In genomic region chr2:167942199-167942925, GRCm38 (mm10) we compare ENCODE assay signal across 8 mouse cellular contexts. TPM values are rescaled to one million over a fixed set of nuclear protein-coding genes. Genes with fewer than 3 reads are reported as not detected.
DNase-seq lines count a peak whose midpoint lies in the region; ATAC-seq and TF ChIP-seq lines count a peak whose summit lies in the region.

No protein-coding gene starts in this region.

- no peak overlapping the region for H3K4me3 ChIP-seq in C2C12 (ENCODE audit: insufficient read depth, poor library complexity, severe bottlenecking)
- no peak overlapping the region for H3K4me3 ChIP-seq in embryonic facial prominence, embryonic 12.5 days
- H3K4me3 ChIP-seq in heart, embryonic 11.5 days (ENCODE audit: low read depth, low read length): no peak overlapping the region
- H3K4me3 ChIP-seq in liver, embryonic 15.5 days (replicated peaks): no peak overlapping the region

- H3K4me1 ChIP-seq in embryonic facial prominence, embryonic 12.5 days: peaks cover 49% of the 10 kb centered on the region
- H3K4me1 ChIP-seq in heart, embryonic 11.5 days (ENCODE audit: control insufficient read depth, insufficient read depth, low read length): peaks cover 66% of the 10 kb centered on the region
- H3K4me1 ChIP-seq in liver, embryonic 15.5 days (replicated peaks): peaks cover 82% of the 10 kb centered on the region

- H3K27ac ChIP-seq in embryonic facial prominence, embryonic 12.5 days: peak overlapping the region; percentile 55
- H3K27ac ChIP-seq in heart, embryonic 11.5 days (ENCODE audit: low read depth, low read length): peak overlapping the region; percentile 72
- H3K27ac ChIP-seq in liver, embryonic 15.5 days (replicated peaks): 0 out of 2 replicates have a peak overlapping the region, but pooled peaks have one; percentile 19

- peak; percentile 85 for DNase-seq in T-cell, adult 2 months (ENCODE audit: low spot score)
- peak; percentile 73 for DNase-seq in kidney, adult 9 months
- DNase-seq in ovary, adult 18-20 months (ENCODE audit: low spot score): peak; percentile 67
- DNase-seq in spleen, adult 12 weeks (ENCODE audit: low spot score): no peak

- H3K79me3 ChIP-seq in C2C12 (ENCODE audit: low read depth): peaks cover 79% of the 10 kb centered on the region

- 43% methylated on average over 8 of the region's 8 CpGs for WGBS in embryonic facial prominence, embryonic 12.5 days
- WGBS in heart, embryonic 11.5 days (ENCODE audit: insufficient replicate concordance): 43% methylated on average over 8 of the region's 8 CpGs
- WGBS in liver, embryonic 15.5 days (ENCODE audit: insufficient replicate concordance): 33% methylated on average over 8 of the region's 8 CpGs

- peaks cover 8% of the 10 kb centered on the region for H3K36me3 ChIP-seq in C2C12 (ENCODE audit: control insufficient read depth, insufficient read depth)
- no peaks in the 10 kb centered on the region for H3K36me3 ChIP-seq in embryonic facial prominence, embryonic 12.5 days
- H3K36me3 ChIP-seq in heart, embryonic 11.5 days (ENCODE audit: control insufficient read depth, insufficient read depth, low read length): no peaks in the 10 kb centered on the region
- 0 out of 2 replicates have a peak, but pooled peaks cover 3% of the 10 kb centered on the region for H3K36me3 ChIP-seq in liver, embryonic 15.5 days (replicated peaks)

- peaks cover 100% of the 10 kb centered on the region for H3K79me2 ChIP-seq in C2C12 (ENCODE audit: control insufficient read depth, insufficient read depth)

- ATAC-seq in embryonic facial prominence, embryonic 12.5 days (ENCODE audit: insufficient number of reproducible peaks, insufficient read depth, low FRiP score, low TSS enrichment): no peak
- 0 out of 2 replicates have a peak, but pooled peaks have one; percentile 58 for ATAC-seq in heart, embryonic 11.5 days (replicated peaks; ENCODE audit: insufficient number of reproducible peaks, low FRiP score, low TSS enrichment)
- ATAC-seq in liver, embryonic 15.5 days (ENCODE audit: insufficient read depth): no peak

- H3K9ac ChIP-seq in embryonic facial prominence, embryonic 12.5 days: no peak overlapping the region
- H3K9ac ChIP-seq in heart, embryonic 11.5 days (ENCODE audit: low read depth, low read length): peak overlapping the region; percentile 31; the same call in 1 of the 2 replicates
- no peak overlapping the region for H3K9ac ChIP-seq in liver, embryonic 15.5 days

- no peak overlapping the region for H3ac ChIP-seq in C2C12 (ENCODE audit: control insufficient read depth, insufficient read length, low read depth)

- no peaks in the 10 kb centered on the region for H3K27me3 ChIP-seq in C2C12 (ENCODE audit: control insufficient read depth, insufficient read depth, insufficient read length)
- no peaks in the 10 kb centered on the region for H3K27me3 ChIP-seq in embryonic facial prominence, embryonic 12.5 days
- H3K27me3 ChIP-seq in heart, embryonic 11.5 days (ENCODE audit: control insufficient read depth, insufficient read depth, low read length): no peaks in the 10 kb centered on the region
- H3K27me3 ChIP-seq in liver, embryonic 15.5 days: no peaks in the 10 kb centered on the region

- H3K9me3 ChIP-seq in embryonic facial prominence, embryonic 12.5 days: no peaks in the 10 kb centered on the region
- no peaks in the 10 kb centered on the region for H3K9me3 ChIP-seq in heart, embryonic 11.5 days (replicated peaks; ENCODE audit: control insufficient read depth, low read length)
- H3K9me3 ChIP-seq in liver, embryonic 15.5 days (replicated peaks): no peaks in the 10 kb centered on the region

- TF ChIP-seq CTCF in C2C12 (IDR thresholded peaks at IDR 0.05; ENCODE audit: control insufficient read depth, insufficient read depth, insufficient read length): no peak

- H3K4me2 ChIP-seq in embryonic facial prominence, embryonic 12.5 days (replicated peaks): no peak overlapping the region
- H3K4me2 ChIP-seq in heart, embryonic 11.5 days: peak overlapping the region; percentile 29
- peak overlapping the region; percentile 31 for H3K4me2 ChIP-seq in liver, embryonic 15.5 days

TF ChIP-seq in C2C12, 6 proteins besides CTCF, POLR2A, EP300 and RAD21:
- TF ChIP-seq CEBPB (IDR thresholded peaks at IDR 0.05; ENCODE audit: low read depth) (no peak), USF1 (IDR thresholded peaks at IDR 0.05; ENCODE audit: low read depth) (no peak), MAX (IDR thresholded peaks at IDR 0.05) (peak; percentile 10), MYOG (IDR thresholded peaks at IDR 0.05; ENCODE audit: control insufficient read depth, extremely low read depth, insufficient read length) (no peak), MYOD1 (IDR thresholded peaks at IDR 0.05; ENCODE audit: control insufficient read depth, insufficient read length, low read depth) (no peak)

RNA-seq across cellular contexts. Expression of gene Ptpn1, which starts 10.5 kb away (rescaled TPM):
- 64.6 TPM for polyA plus RNA-seq in C2C12 (2012; fragmentation: generic; extraction: Trizol)
- polyA plus RNA-seq in embryonic facial prominence, embryonic 12.5 days (2016; fragmentation: Nextera tagmentation; extraction: Ambion mirVana): 60.8 and 62.2 TPM in 2 replicates
- 43.5 and 46.7 TPM in 2 replicates for polyA plus RNA-seq in heart, embryonic 11.5 days (2014; fragmentation: Nextera tagmentation; extraction: Ambion mirVana)
- 25.6 and 31.1 TPM in 2 replicates for polyA plus RNA-seq in liver, embryonic 15.5 days (2015; fragmentation: Nextera tagmentation; extraction: Ambion mirVana)

Comparison
In these comparisons a context has a peak if more than half of its experiments do, and no peak if none do; other contexts are left out.
1. H3K27ac ChIP-seq: peak in every context shown above with its lines; median percentile 72 in heart, embryonic 11.5 days; 55 in embryonic facial prominence, embryonic 12.5 days; 19 in liver, embryonic 15.5 days.